Mouse (Mus musculus): Measurements from ENCODE around the gene Disc1.

Gene Disc1

DNA sequence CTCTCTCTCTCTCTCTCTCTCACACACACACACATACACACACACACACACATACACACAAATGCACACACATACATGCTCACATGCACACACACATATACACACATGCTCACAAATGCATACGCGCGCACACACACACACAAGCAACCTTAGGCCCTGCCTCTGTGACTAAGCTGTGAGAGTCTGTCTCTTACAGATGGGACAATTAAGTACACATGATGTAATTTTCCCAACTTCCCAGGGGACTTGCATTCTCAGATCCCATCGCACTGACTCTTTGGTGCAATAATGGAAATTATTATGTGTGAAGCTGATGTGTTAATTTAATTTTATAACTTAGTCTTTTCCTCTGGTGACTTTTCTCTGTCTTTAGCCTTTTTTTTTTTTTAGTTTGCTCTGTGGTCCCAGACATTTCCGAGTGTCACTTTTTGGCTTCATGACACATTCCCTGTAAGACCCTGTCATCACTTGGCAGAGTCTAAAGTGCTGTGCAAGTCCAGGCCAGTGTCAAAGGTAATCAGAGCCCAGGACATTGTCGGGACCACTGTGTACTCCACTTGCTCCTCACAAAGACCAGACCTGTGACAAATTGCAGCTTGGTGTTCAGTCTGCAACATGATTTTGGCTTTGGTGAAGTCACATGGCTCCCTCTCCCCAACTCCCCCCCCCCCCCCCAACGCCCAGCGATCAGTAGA, 205.0 kb downstream of the Disc1 start:
- no peak for DNase-seq (ENCODE audit: low spot score in 2 of 2)

DNA sequence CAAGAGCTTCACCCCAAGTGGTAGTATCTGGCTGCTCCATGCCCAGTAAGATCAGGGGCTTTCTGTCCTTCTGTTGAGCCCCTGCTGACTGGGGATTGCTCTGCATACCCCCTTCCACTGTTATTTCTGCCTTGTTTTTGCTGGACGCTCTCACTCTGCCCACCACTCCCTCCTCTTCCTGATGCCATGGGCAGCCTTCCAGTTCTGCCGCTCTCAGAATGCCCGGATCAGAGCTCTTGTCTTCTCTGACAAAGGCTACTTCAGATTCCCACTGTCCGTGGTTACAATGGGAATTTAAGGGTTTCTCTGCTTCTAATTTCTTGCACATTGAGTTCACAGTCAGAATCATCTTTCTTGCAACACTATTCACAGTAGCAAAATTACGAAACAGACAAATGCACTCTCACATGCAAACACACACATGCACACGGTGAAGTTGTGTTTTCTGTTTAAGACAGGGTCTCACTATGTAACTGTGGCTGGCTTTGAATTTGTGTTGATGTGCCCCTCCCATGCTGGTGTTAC, 214.2 kb downstream of the Disc1 start:
- DNase-seq (ENCODE audit: low spot score in 2 of 2), result no peak

DNA sequence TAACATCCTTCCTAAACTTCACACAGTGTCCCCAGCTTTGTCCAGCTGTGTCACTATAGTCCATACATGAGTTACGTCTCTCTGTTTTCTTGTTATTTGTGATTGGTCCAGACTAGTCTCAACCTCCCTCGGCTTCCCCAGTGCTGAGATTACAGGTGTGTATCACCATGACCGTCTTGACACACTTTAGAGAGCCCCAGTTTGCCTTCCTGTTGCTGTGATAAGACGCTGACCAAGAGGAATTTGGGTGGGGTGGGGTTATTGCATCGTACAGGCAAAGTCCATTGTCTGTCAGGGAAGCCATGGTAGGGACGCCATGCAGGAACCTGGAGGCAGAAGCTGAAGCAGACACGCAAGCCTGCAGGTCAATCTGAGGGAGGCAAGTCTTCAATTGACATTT, 216.3 kb downstream of the Disc1 start:
- no peak for DNase-seq (ENCODE audit: low spot score in 2 of 2)

DNA sequence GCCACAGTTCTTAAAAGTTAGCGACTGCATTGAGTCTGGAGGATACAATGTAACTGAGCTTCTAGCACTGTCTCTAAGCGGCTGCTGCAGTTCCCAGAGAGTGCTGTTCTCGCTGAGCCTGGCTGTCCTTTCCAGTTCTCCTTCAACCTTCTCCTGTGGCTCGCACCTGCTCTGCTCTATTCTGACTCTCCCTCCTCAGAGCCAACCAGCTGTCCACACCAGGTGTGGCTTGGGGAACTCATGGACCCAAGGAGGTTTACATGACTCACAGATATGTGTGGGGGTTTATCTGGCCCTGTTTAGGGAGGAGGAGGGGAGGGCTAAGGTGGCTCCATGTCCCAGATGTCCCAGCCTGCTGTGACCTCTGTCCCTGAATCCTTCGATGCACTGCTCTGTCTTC, 217.4 kb downstream of the Disc1 start:
- no peak for DNase-seq (ENCODE audit: low spot score in 2 of 2)

DNA sequence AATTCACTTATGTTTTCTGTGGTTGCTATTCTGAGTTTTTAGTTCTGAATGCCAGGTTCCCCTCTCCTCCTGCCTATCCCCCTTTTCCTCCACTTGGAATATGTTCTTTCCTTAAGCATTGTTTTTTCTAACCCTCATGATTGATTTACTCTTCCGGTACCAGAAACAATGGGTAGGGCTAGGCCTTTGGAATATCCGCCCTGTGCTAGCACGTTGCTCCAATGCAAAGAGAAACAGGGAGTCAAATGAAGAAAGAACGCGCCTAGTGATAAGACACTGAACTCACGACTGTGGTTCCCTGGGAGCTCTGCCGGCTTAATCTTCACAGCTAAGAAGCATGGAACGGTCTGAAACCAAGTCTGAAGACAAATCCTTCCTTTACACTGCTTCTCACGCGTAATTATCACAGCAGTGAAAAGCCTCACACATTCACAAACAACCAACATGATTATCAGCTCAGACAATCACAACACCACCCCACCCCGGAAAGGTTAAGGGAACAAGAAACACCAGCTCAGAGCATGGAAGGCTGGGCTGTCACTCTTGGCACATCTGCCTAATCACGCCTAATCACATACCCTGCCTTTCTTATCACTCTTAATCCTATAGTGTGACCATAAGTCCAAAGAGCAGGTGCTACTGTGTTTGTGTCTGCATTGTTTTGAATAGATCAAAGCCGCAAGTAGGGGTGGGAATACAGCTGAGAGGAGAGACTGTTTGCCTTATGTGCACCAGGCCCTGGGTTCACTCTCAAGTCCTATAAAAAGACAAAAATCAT, 218.3 kb downstream of the Disc1 start:
- no peak for DNase-seq (ENCODE audit: low spot score in 2 of 2)

DNA sequence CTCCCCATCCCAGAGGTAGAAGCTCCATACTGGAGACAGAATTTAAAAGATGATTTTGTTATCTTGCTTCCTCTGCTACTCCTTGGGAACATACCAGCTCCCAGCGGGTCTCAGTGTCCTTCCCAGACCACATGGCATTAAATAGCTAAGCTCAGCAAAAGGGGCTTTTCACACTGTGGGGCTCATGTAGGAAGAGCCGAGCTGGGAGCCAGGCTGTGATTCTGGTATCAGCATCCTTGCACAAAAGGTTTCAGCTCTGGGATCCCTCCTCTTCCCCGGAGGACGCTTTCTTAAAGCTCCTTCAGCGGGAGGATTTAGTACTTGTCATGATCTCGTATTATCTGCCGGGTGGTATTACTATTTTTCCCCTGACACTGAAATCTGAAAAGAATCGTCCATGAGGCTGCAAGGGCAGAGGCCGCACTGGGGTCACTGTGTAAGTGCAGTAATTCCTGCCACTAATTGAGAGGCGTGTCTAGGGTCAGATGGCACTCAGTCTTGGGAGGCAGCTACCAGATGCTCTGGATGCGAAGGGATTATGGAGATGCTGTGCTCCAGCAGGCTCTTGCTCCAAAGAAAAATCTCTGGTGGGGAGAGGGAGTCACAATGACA, 223.2 kb downstream of the Disc1 start:
- no peak for DNase-seq (ENCODE audit: low spot score in 2 of 2)

DNA sequence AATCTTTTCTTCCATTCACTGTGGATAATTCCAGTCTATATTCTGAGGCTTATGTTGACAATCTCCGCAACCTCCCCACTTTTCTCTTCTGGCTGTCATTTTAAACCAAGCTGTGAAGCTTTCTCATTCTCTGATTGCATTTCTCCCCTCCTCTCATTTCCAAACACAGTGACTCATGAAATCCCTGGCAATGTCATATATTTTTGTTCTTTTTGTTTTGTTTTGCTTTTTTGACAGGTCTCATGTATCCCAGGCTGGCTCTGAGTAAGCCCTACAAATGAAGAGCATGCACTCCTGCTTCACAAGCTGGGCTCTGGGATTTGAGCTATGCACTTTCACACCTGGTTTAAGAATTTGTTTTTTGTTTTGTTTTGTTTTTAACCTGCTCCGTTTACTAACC, 225.2 kb downstream of the Disc1 start:
- no peak for DNase-seq (ENCODE audit: low spot score in 2 of 2)

DNA sequence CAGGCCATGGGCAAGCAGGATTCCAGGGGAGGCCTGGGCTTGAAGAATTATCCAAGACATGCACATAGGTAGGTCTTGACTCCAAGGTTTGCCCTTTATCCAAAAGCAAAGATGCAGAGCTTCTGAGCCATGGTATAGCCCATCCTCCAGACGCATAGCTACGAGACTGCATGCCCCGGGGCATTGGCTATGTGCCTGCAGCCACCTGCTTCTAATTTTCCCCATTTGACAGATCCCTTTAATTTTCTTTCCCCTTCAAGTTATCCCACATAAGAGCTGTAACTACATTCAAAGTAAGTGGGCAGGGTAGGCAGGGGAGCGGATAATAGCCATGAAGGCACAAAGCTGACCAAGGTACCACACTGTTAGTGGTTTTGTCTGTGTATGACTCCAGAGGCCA, 225.9 kb downstream of the Disc1 start:
- no peak for DNase-seq (ENCODE audit: low spot score in 2 of 2)

DNA sequence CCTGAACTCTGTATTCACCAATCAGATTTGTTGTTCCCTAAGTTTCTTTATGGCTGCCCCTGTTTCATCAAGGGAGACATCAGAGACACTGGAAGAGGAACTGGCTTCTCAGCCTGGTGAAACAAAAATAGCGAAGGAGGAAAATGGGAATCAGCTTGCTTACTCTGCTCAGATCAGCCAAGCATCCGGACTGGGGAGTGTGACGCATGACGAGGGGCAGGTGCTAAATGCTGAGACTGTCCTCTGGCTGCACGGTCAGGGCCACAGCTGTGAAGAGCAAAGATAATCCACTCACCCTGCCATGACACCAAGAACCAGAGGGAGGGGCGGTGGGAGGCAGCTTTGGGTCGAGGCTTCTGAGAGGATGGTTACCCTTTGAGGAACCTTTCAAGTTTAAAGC, 228.5 kb downstream of the Disc1 start:
- peak; percentile 49 to 60 for DNase-seq (ENCODE audit: low spot score in 2 of 2)

DNA sequence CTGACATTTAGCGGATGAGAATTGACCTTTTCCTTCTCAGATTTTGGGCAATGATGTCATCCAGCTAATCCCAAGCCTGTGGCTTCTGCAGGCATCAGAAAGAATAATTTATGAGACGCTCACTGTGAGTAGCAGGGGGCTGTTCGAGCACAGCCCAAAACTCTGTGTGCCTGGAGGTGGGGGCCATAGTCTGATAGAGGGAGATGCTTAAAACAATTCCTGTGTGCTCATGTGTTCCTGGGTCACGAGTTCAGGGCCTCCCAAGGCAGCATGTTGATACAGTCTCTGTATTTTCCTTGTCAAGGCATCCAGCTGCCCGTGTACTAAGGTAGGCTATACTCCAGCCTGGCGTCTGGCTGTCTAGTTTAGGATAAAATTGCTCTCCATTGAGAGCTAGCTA, 229.5 kb downstream of the Disc1 start:
- no peak for DNase-seq (ENCODE audit: low spot score in 2 of 2)

DNA sequence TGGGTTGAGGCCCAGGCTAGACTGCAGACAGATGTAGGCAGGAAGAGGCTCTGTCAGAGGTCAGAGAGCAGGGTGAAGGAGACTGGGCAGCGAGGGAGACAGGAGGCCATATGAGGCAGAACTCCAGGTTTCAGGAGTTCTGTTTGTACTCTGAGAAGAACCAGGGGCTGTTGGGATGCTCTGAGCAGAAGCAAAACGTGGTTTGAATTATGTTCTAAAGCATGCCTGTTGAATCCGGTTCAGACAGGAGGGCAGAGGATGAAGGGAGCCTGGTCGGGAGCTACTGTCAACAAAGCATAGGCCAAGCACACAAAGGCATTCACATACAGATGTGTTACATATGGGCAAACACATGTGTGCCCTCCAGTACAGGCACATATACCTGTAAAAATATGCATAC, 230.9 kb downstream of the Disc1 start:
- DNase-seq (ENCODE audit: low spot score in 2 of 2), result no peak

DNA sequence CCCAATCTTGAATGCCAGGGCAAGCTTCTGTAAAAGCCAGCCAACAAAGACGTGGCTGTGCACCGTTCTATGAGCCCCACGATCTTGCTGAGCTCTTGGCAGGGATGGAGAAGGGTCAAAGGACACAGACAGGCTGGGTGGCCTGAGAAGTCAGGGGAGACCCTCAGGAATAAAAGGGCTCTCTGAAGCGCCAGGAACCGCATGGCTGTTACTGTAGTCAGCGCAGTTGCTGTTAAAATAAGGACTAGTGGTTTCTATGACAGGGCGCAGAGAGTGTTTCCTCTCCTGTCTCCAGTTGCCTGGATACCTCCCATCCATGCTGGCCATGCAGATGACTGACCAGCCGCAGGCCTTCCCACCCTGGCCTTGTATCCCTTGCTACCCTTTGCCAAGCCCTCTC, 231.4 kb downstream of the Disc1 start:
- no peak for DNase-seq (ENCODE audit: low spot score in 2 of 2)

DNA sequence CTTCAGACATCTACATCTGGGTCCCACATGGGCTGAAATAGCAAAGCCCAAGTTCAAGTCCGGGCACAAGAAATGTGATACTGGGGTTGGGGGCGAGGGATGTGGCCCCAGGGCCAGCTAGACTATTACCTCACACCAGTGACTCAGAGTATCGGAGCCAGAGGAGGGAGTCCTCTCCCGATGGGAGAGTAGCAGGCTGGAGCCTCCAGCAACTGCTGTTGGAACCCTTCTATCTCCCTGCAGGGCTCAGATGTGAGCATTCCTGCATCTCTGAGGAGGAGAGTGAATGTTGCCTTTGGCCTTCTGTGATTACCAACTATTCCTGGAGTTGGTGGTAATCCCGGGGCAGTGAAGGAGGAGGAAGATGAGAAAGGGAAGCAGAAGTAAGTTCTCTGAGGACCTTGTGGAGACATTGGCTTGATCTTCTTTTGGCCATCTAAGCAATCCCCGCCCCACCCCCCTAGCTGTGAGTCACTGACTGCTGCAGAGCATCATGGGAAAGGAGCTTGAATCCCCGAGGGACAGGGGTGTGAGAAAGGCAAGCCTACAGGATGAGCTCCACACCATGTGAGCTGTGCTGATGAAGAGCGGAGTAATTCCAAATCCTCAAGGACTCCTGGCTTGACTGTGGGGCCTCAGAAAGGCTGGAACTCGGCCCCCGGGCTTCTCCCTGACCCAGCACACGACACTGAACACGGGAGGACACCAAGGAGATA, 232.1 kb downstream of the Disc1 start:
- DNase-seq (ENCODE audit: low spot score in 2 of 2), result peak; percentile 54 to 64

DNA sequence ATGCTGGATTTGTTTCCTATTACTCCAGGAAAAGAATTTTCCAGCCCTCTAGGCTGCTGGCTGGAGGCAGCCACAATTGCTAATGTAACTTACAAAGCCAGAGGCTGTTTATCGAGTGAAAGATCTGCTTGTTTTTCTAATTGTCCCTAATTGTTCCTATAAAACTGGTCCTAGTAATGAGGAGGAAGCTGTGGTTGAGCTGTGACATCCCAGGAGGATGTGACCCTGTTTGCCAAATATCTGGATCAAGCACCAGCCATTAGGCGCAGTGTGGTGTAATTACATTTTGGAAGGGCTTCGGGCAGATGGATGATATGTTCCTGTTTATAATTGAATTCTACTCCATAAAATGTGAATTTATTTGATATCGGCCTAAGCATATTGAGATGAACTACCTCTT, 233.3 kb downstream of the Disc1 start:
- DNase-seq (ENCODE audit: low spot score in 2 of 2), result no peak

DNA sequence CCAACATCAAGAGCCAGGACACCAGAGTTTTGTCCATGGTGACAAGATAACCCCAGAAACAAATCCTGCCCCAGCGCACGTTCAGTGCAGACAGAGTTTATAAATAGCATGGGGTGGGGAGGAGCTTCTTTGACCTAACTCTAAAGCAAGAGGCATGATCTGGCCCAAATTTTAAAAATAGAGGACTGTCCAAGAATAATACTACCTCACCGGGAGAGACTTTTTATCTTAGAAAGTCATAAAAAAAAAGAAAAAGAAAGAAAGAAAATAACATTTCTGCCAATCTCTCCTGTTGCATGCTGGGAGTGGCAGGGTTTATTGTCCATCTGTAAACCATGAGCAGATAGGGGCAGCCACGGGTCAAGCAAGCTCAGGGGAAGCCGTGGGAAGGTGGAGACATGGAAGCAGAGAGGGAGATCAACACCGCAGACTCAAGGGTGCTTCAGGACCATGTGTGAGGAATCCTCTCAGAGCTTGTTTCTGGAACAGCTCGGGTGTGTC, 233.9 kb downstream of the Disc1 start:
- DNase-seq (ENCODE audit: low spot score in 2 of 2), result no peak

DNA sequence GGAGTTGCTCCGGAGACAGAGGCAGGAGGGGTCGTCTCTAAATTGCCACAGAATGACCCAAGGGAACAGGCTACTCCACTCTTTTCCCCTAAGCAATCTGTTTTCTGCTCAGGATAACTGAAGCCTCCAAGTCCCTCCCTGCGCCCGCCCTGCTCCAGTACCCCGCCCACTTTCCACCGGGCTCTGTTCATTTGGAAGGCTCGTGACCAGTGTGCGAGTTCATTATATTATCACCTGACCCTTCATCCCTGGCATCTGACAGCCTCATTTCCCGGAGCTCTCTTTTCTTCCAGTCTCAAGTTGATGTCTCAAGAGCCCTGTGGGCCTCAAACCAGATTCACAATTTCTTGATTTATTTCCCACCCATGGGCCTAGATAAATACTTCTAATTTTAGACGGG, 237.5 kb downstream of the Disc1 start:
- DNase-seq (ENCODE audit: low spot score in 2 of 2), result no peak

DNA sequence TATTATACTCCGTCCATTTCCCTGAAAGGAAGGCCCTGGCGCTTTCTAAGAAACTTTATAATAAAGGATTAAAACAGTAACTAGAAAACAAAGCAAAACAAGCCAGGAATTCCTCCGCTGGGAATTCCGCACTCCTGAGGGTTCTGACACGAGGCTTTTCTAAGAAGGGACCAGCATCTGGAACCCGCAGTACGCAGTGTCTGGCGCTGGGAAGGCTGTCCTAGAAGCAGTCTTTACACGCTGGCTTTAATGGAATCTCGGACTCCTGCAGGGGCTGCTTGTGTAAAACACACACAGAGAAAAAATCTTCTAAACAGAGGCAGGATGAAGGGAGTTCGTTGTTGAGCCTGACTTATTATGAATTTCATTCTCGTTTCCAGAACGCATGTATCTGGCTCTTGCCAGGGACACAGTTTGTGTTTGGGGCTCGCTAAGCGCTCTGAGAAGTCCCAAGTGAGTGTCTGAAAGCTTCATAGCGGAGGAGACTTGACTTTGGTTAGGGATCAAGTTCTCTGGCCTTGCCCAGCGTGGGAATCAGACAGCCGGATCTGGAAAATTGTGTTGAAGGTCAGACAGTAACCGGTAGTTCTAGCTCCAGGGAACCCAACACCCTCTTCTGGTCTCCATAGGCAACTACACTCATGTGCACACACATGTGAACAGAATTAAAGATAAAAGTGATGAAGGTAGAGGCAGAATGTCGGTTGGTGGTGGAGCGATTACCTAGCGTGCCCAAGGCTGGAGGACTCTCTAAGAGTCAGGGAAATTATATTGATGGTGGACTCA, 238.1 kb downstream of the Disc1 start:
- DNase-seq (ENCODE audit: low spot score in 2 of 2), result no peak

DNA sequence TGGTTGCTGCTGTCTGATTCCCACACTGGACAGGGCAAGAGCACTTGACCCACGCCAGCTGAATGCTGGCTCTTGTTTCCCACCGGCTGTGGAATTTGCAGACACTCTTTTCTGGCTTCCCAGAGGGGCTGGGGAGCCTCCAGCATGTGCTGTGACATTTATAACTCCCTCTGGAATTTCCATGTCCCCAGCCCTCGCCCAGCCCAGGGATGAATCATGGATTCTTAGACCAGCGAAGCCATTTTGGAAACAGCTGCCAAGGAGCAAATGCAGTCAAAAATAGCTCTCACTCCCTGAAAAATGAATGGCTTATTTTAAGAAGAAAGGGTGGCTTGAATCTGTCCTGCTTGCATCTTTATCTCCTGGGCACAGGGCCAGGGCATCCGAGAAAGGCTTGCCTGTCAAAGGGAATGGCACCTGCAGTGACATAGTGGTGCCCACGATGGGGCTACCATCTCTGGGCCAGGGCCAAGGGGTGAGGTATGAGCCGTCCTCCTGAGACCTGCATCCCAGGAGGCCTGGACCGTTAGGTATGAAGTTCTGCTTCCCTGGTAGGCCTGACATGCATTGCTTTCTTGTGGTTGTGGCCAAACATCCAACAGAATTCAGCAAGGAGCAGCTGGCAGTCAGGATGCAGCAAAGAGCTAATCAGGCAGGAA, 239.1 kb downstream of the Disc1 start:
- no peak for DNase-seq (ENCODE audit: low spot score in 2 of 2)

DNA sequence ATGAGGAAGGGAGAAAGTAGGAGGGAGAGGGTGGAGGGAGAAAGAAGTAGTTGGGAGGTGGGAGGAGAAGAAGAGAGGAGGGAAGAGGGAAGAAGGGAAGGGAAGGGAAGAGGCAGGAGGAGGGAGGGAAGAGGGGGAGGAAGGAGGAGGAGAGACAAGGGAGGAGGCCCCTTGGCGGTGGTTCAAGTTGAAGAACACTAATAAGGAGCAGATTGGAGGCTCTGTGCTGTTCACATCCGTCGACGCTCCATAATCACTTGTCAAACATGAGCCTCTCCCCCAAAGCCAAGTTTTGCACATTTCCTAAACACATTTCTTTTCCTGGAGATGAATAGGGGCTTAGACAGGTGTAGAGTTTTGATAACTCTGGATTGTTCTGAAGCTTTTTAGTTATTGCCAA, 245.3 kb downstream of the Disc1 start:
- no peak for DNase-seq (ENCODE audit: low spot score in 2 of 2)

DNA sequence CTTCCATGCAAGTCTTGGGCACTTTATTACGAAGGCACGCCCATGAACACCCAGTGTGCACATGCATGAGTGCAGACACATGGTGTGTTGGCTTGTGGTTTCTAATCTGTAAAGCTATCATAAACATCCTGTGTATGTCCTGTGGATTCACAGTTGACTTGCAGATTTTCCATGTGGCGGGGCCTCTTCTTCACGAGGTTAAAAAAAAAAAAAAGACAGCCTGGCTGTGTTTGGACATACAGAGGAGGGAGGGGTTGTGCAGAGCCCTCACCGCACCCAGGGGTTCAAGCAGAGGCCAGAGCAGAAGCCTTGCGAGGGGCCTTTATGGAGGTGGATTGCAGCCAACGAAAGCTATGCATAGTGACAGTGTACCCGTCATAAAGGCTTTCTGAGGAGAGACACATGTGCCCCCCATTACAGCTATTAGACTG, 248.0 kb downstream of the Disc1 start:
- no peak for DNase-seq (ENCODE audit: low spot score in 2 of 2)

DNA sequence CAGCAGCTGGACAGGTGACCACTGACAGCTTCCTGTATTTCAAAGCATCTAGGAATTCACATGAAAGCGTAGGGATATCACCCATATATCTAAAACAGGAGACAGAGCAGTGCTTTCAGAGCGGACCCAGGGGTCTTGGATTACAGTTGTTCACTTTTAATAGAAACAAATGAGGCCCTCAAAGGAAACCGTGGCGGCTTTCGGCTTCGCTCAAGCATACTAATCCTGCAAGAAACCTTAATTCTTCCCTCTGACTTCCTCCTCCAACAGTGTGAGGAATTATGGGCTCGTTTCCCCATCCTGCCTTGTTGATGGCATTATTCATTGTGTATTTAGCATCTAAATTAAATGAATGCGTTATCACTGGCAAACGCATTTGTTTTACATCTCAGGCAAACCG, 252.7 kb downstream of the Disc1 start:
- no peak for DNase-seq (ENCODE audit: low spot score in 2 of 2)
